Mouse (Mus musculus) limb, embryonic 14.5 days (tissue): ENCODE measurements at regions not wholly inside any gene's neighbourhood (a gene's known extent, or its start where the extent isn't known, plus 50 kb on each side); places are given as distances from the start of the nearest gene placed in this dataset.
A peak's percentile ranks its signal among the peaks of the same experiment; 100 is the strongest.

Source experiments
- ATAC-seq: fragments of 200-750 bp; cut with Nextera tagmentation; 2 replicates; pipeline ENCODE4 v1.8.0; 2017; ENCODE audit warnings: low read depth, moderate number of reproducible peaks, moderate TSS enrichment; ENCODE audit not compliant: low FRiP score
- DNase-seq: peaks from one replicate; pipeline ENCODE4 v3.0.0-alpha.2; 2015; ENCODE audit warnings: low spot score
- H3K27ac ChIP-seq: fragments of 300-500 bp; sonication (generic); replicated peaks from 2 replicates; pipeline ENCODE4 v1.5.1; 2014; ENCODE audit warnings: low read depth, mild to moderate bottlenecking, low read length, moderate library complexity, mixed read lengths
- H3K27me3 ChIP-seq: fragments of 300-500 bp; sonication (generic); 2 replicates; pipeline ENCODE4 v1.6.1; 2014; ENCODE audit warnings: low read length, mixed read lengths; ENCODE audit not compliant: control insufficient read depth, insufficient read depth
- H3K36me3 ChIP-seq: fragments of 300-500 bp; sonication (generic); 2 replicates; pipeline ENCODE4 v1.6.1; 2014; ENCODE audit warnings: mild to moderate bottlenecking, low read length, moderate library complexity, mixed read lengths; ENCODE audit not compliant: control insufficient read depth, insufficient read depth
- H3K4me1 ChIP-seq: fragments of 300-500 bp; sonication (generic); 2 replicates; pipeline ENCODE4 v1.6.1; 2014; ENCODE audit warnings: antibody characterized with exemption, low read length, mixed read lengths; ENCODE audit not compliant: control insufficient read depth, insufficient read depth
- H3K4me2 ChIP-seq: fragments of 300-500 bp; sonication (generic); replicated peaks from 2 replicates; pipeline ENCODE4 v1.6.1; 2014; ENCODE audit warnings: low read depth, mild to moderate bottlenecking, low read length, moderate library complexity; ENCODE audit not compliant: severe bottlenecking
- H3K4me3 ChIP-seq: fragments of 300-500 bp; sonication (generic); replicated peaks from 2 replicates; pipeline ENCODE4 v1.5.1; 2014; ENCODE audit warnings: low read length
- H3K9ac ChIP-seq: fragments of 300-500 bp; sonication (generic); 2 replicates; pipeline ENCODE4 v1.6.1; 2014; ENCODE audit warnings: mild to moderate bottlenecking, low read depth, low read length, moderate library complexity; ENCODE audit not compliant: severe bottlenecking
- H3K9me3 ChIP-seq: fragments of 300-500 bp; sonication (generic); 2 replicates; pipeline ENCODE4 v1.6.1; 2016; ENCODE audit warnings: low read length; ENCODE audit not compliant: control insufficient read depth
- POLR2A ChIP-seq: fragments of 200-500 bp; IDR thresholded peaks from 2 replicates; pipeline ENCODE4 v1.8.0; 2012; ENCODE audit warnings: inconsistent platforms, mild to moderate bottlenecking, moderate library complexity, borderline replicate concordance; ENCODE audit not compliant: insufficient read depth, insufficient read length; ENCODE audit errors: extremely low read depth
- WGBS: fragments of 180-500 bp; shearing (Covaris S2); extraction: QIAGEN DNeasy Blood & Tissue Kit; methylation state at CpG from one replicate; pipeline ENCODE4 v1.1.7; 2014; 5-methylcytosine and 5-hydroxymethylcytosine counted together

GRCm38 (mm10) chr13:6374570-6375173, 173.3 kb upstream of the Pitrm1 start:
- no peak overlapping the region for H3K4me3 ChIP-seq
- no peak overlapping the region for H3K4me2 ChIP-seq
- ATAC-seq (no peak), DNase-seq (no peak)
- 60% methylated on average over 3 of the region's 3 CpGs for WGBS
- H3K9me3 ChIP-seq = no peaks in the 10 kb centered on the region
- no peak for TF ChIP-seq POLR2A
- no peaks in the 10 kb centered on the region for H3K4me1 ChIP-seq
- H3K27ac ChIP-seq = no peak overlapping the region
- no peak overlapping the region for H3K9ac ChIP-seq
- no peaks in the 10 kb centered on the region for H3K36me3 ChIP-seq
- no peaks in the 10 kb centered on the region for H3K27me3 ChIP-seq

DNA sequence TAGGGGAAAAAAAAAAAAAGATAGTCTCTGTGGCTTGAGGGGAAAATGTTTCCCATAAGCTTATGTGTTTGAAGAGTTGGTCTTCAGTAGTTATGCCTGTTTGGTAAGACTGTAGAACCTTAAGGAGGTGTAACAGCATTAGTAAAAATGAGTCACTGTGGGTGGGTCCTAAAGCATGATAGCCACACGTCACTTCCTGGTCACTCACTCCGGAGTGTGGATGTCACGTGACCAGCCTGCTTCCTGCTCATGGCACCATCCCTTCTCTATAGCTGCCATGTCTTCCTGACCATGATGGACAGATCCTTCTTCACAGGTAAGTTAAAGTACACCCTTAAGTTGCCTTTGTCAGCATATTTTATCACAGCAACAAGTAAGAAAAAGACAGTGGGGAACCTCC, 170.0 kb upstream of the Pitrm1 start:
- H3K36me3 ChIP-seq = no peaks in the 10 kb centered on the region
- no peak overlapping the region for H3K27ac ChIP-seq
- TF ChIP-seq POLR2A = no peak
- H3K27me3 ChIP-seq = no peaks in the 10 kb centered on the region
- H3K4me2 ChIP-seq = no peak overlapping the region
- ATAC-seq (no peak), DNase-seq (no peak)
- WGBS = 84% methylated on average over 3 of the region's 3 CpGs
- H3K9ac ChIP-seq = no peak overlapping the region
- H3K9me3 ChIP-seq = no peaks in the 10 kb centered on the region
- no peaks in the 10 kb centered on the region for H3K4me1 ChIP-seq
- H3K4me3 ChIP-seq = no peak overlapping the region

- H3K9me3 ChIP-seq = no peaks in the 10 kb centered on the region
- no peaks in the 10 kb centered on the region for H3K27me3 ChIP-seq
- 70% methylated on average over 5 of the region's 5 CpGs for WGBS
- no peak overlapping the region for H3K4me3 ChIP-seq
- TF ChIP-seq POLR2A = no peak
- no peak overlapping the region for H3K27ac ChIP-seq
- ATAC-seq (no peak), DNase-seq (no peak)
- H3K9ac ChIP-seq = no peak overlapping the region
- no peaks in the 10 kb centered on the region for H3K36me3 ChIP-seq
- H3K4me2 ChIP-seq = no peak overlapping the region
- H3K4me1 ChIP-seq = no peaks in the 10 kb centered on the region
Measured at GRCm38 (mm10) chr13:6395562-6396223, 152.3 kb upstream of the Pitrm1 start.

- no peak overlapping the region for H3K4me3 ChIP-seq
- no peaks in the 10 kb centered on the region for H3K4me1 ChIP-seq
- H3K9me3 ChIP-seq = no peaks in the 10 kb centered on the region
- TF ChIP-seq POLR2A = no peak
- H3K27me3 ChIP-seq = no peaks in the 10 kb centered on the region
- ATAC-seq = no peak
- 74% methylated on average over 1 of the region's 1 CpGs for WGBS
- no peaks in the 10 kb centered on the region for H3K36me3 ChIP-seq
- no peak for DNase-seq
- no peak overlapping the region for H3K4me2 ChIP-seq
- H3K27ac ChIP-seq = no peak overlapping the region
- no peak overlapping the region for H3K9ac ChIP-seq
Measured at GRCm38 (mm10) chr13:6397648-6398047, 150.3 kb upstream of the Pitrm1 start.

DNA sequence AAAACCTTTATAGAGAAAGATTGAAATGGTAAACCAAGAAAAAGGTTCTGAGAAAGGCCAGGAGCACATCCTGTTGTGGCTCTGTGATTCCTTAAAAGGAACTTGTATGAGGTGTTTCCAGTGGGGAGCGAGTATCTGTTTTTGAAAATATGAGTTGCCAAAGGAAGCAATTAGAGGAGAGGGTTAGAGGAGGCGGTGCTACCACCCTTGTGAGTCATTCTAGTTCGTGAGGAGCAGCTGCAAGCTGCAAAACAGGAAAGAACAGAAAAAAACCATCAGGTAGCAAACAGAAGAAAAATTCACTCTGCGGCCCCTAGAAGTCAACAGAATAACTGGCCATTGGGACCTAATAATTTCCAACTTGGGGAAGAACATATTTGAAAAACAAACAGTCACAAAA, 116.1 kb upstream of the Pitrm1 start:
- Histone ChIP-seq H3K9me3 (no peaks in the 10 kb centered on the region), H3K9ac (no peak overlapping the region), H3K27ac (no peak overlapping the region), H3K36me3 (no peaks in the 10 kb centered on the region), H3K4me2 (no peak overlapping the region), H3K4me3 (no peak overlapping the region), H3K27me3 (no peaks in the 10 kb centered on the region), H3K4me1 (no peaks in the 10 kb centered on the region)
- peak; percentile 30; the same call in 1 of the 2 replicates for ATAC-seq
- TF ChIP-seq POLR2A = no peak
- WGBS = 27% methylated on average over 4 of the region's 4 CpGs
- DNase-seq = no peak

GRCm38 (mm10) chr13:6446976-6447375, 101.0 kb upstream of the Pitrm1 start:
- DNase-seq = no peak
- Histone ChIP-seq H3K27me3 (no peaks in the 10 kb centered on the region), H3K36me3 (no peaks in the 10 kb centered on the region), H3K27ac (no peak overlapping the region), H3K4me3 (no peak overlapping the region), H3K9me3 (no peaks in the 10 kb centered on the region), H3K4me1 (no peaks in the 10 kb centered on the region), H3K4me2 (no peak overlapping the region), H3K9ac (no peak overlapping the region)
- no peak for TF ChIP-seq POLR2A
- ATAC-seq = no peak
